Mouse (Mus musculus): ENCODE data around the gene Slc24a3. TPM values are rescaled to one million over a fixed set of nuclear protein-coding genes. Genes with fewer than 3 reads are reported as not detected.

The Slc24a3 gene
- polyA plus RNA-seq, 1 experiment from 2014 or later = 0.81 TPM

DNA sequence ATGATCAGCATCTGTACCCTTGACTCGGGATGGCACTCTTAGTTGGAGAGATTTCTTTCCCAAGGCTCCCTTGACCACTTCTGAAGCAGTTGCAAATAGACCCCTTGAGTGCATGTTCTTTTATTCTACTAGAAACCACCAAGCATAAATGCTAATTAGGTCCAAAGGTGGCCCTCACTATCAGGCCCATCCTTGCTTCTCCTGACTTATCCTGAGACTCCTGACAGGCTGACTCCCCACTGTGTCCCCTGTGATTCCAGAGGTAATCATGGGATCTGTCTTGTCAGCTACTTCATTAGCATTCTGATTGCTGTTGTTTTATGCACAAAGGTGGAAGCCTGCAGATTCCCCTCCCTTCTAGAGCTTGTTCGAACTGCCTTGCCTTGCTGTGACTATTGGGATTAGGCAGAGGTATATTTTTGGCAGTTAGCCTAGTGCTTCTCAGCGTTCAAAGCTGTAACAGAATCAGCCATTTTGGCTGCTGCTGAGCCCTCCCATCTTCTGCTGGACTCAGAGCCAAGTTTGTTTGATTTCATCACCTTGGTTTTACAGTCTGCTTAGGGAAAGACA, 293.4 kb downstream of the Slc24a3 start:
- ATAC-seq (ENCODE audit: low read depth) = no peak
- H3K4me3 ChIP-seq (replicated peaks) = no peak overlapping the region
- no peaks in the 10 kb centered on the region for H3K4me1 ChIP-seq (replicated peaks)
- no peaks in the 10 kb centered on the region for H3K9me3 ChIP-seq (replicated peaks)
- no peak for DNase-seq
- no peaks in the 10 kb centered on the region for H3K27me3 ChIP-seq
- WGBS (ENCODE audit: insufficient replicate concordance) = 51% methylated on average over 3 of the region's 3 CpGs
- H3K9ac ChIP-seq = no peak overlapping the region
- H3K27ac ChIP-seq = no peak overlapping the region
- no peak overlapping the region for H3K4me2 ChIP-seq
- no peaks in the 10 kb centered on the region for H3K36me3 ChIP-seq

DNA sequence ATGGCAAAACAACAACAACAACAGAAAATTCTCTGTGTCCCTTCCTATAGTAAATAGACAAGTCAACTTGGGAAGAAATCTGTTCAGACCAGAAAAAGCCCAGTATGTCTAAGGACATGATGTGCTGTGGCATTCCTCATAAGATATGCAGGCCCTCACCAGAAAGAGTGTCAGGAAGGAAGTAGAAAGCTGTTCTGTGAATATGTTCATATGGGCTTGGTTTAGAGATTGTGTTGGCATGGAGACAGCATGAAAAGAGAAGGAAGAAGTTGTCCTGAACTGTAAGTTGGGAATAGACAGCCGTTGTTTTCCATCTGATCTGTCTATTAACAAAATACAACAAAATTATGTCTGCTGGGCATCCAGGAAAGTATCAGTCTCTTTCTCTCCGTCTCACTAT, 294.7 kb downstream of the Slc24a3 start:
- 68% methylated on average over 2 of the region's 2 CpGs for WGBS (ENCODE audit: insufficient replicate concordance)
- Histone ChIP-seq H3K27ac (no peak overlapping the region), H3K27me3 (no peaks in the 10 kb centered on the region), H3K4me2 (no peak overlapping the region), H3K9ac (no peak overlapping the region), H3K36me3 (no peaks in the 10 kb centered on the region), H3K4me3 (replicated peaks) (no peak overlapping the region), H3K9me3 (replicated peaks) (no peaks in the 10 kb centered on the region), H3K4me1 (replicated peaks) (no peaks in the 10 kb centered on the region)
- ATAC-seq (ENCODE audit: low read depth) (no peak), DNase-seq (no peak)

DNA sequence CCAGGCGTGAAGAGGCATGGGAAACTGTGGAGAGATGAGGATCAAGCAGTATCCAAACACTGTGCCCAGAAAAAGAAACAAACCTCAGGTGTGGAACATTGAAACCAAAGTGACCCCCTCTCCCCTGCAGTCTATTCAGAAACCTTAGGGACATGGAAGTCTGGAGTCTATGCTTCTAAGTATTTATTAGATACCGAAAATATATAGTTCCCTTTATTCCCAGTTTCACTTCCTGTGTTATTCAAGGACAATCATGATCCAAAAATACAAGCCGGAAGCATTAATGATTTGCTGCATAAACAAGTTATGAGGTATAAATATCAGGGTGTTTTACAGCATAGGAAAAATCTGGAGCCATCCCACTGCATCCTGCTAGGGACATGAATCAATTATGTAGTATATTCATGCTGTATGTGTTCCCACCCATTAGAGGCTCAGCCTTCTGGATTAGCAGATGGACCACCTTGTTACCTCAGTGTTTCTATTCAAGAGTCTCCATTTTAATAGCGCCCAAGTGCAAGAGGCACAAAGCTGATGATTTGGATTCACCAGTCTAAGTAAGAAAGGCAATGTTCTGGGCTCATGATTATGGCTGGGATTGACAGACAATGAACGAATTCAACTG, 301.3 kb downstream of the Slc24a3 start:
- H3K9ac ChIP-seq = no peak overlapping the region
- no peak for DNase-seq
- 69% methylated on average over 5 of the region's 5 CpGs for WGBS (ENCODE audit: insufficient replicate concordance)

DNA sequence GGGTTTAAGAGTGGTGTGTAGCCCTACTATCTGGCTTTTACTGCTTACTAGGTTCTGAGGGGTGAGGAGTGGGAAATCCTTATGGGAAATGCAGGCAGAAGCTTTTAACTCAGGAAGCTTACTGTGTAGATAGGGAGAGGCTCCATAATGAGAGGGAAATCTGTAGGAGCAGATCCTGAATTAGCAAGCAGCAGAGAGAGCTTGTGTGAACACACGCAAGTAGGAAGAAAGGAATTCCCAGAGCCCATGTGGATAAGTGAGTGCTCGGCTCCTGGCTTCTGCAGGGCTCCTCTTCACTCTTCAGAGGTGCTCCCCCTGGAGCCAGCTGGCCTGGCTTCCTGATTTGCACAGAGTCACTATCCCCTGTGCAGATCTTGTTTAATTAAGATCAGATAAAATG, 309.9 kb downstream of the Slc24a3 start:
- Histone ChIP-seq H3K9me3 (replicated peaks) (no peaks in the 10 kb centered on the region), H3K27ac (no peak overlapping the region), H3K36me3 (no peaks in the 10 kb centered on the region), H3K4me1 (replicated peaks) (no peaks in the 10 kb centered on the region), H3K4me3 (replicated peaks) (no peak overlapping the region), H3K27me3 (no peaks in the 10 kb centered on the region), H3K9ac (no peak overlapping the region), H3K4me2 (no peak overlapping the region)
- ATAC-seq (ENCODE audit: low read depth) (no peak), DNase-seq (no peak)
- WGBS (ENCODE audit: insufficient replicate concordance) = 72% methylated on average over 2 of the region's 2 CpGs

More for the DNA sequence above, 301.3 kb downstream of the Slc24a3 start:
- no peaks in the 10 kb centered on the region for H3K4me1 ChIP-seq (replicated peaks)
- no peak overlapping the region for H3K27ac ChIP-seq
- H3K36me3 ChIP-seq = no peaks in the 10 kb centered on the region
- ATAC-seq (ENCODE audit: low read depth) = no peak
- no peak overlapping the region for H3K4me2 ChIP-seq
- H3K27me3 ChIP-seq = no peaks in the 10 kb centered on the region
- H3K4me3 ChIP-seq (replicated peaks) = no peak overlapping the region
- H3K9me3 ChIP-seq (replicated peaks) = no peaks in the 10 kb centered on the region

DNA sequence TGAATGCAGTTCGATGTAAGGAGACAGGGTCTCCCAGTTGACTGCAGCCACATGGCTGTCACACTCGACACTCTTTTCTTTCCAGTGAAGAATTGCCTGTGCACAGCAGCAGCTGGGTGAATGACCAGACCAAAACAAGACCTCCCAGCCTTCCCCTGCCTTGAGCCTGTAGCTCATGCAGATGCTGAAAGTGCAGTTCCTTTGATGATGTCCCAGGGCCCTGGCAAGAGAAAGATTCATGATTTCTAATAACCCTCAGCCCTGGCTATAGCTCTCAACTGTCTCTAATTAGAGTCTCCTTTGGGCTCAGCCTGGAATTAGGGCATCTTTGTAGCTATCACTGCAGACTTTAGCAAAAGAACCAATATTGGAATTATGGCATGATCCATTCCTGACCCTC, 312.1 kb downstream of the Slc24a3 start:
- Histone ChIP-seq H3K36me3 (no peaks in the 10 kb centered on the region), H3K4me1 (replicated peaks) (no peaks in the 10 kb centered on the region), H3K4me3 (replicated peaks) (no peak overlapping the region), H3K27me3 (no peaks in the 10 kb centered on the region), H3K27ac (no peak overlapping the region), H3K4me2 (no peak overlapping the region), H3K9ac (no peak overlapping the region), H3K9me3 (replicated peaks) (no peaks in the 10 kb centered on the region)
- ATAC-seq (ENCODE audit: low read depth) = no peak
- 49% methylated on average over 2 of the region's 2 CpGs for WGBS (ENCODE audit: insufficient replicate concordance)
- DNase-seq = no peak

DNA sequence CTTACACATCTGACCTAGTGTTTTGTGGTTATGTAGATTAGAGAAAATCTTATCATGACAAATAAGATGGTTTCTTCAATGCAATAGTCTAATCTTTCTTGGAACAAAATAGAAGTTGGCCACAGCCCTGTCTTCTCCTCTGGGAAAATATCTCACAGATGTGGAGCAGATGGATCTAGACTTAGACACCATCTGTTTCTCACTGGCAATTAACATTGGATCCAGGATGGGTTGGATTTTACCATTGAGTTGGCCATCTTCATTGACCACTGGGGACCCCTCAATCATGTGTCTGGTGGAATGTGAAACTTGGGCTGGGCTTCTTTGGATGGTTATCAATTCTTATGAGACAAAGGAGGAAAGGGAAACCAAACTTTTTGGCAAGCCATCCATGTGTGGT, 332.7 kb downstream of the Slc24a3 start:
- no peak overlapping the region for H3K27ac ChIP-seq
- DNase-seq (no peak), ATAC-seq (ENCODE audit: low read depth) (no peak)
- H3K4me3 ChIP-seq (replicated peaks) = no peak overlapping the region
- H3K36me3 ChIP-seq = no peaks in the 10 kb centered on the region
- H3K27me3 ChIP-seq = no peaks in the 10 kb centered on the region
- H3K9me3 ChIP-seq (replicated peaks) = no peaks in the 10 kb centered on the region
- no peak overlapping the region for H3K4me2 ChIP-seq
- H3K4me1 ChIP-seq (replicated peaks) = no peaks in the 10 kb centered on the region
- no peak overlapping the region for H3K9ac ChIP-seq

DNA sequence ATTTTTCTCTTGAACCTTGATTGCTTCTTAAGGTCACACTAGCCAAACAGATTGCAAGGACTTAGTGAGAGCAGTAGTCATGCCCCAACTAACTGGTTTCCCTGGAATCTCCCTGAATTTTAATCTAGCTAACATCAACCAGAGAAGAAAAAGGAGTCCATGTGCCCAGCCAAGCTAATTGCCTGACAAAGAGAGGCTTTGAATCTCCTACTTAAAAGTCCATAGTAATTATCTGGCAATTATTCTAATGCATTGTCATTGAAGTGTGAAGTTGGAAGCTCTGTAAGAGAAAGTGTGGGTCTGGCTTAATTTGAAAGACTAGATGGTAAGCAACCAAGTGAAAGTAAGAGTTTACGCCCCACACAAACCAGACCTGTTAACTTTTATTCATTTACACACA, 333.9 kb downstream of the Slc24a3 start:
- H3K27me3 ChIP-seq = no peaks in the 10 kb centered on the region
- H3K9ac ChIP-seq = no peak overlapping the region
- no peaks in the 10 kb centered on the region for H3K9me3 ChIP-seq (replicated peaks)
- ATAC-seq (ENCODE audit: low read depth) = no peak
- H3K27ac ChIP-seq = no peak overlapping the region
- no peak overlapping the region for H3K4me2 ChIP-seq
- H3K36me3 ChIP-seq = no peaks in the 10 kb centered on the region
- DNase-seq = no peak
- no peaks in the 10 kb centered on the region for H3K4me1 ChIP-seq (replicated peaks)
- no peak overlapping the region for H3K4me3 ChIP-seq (replicated peaks)
- WGBS (ENCODE audit: insufficient replicate concordance) = 41% methylated on average over 1 of the region's 1 CpGs

DNA sequence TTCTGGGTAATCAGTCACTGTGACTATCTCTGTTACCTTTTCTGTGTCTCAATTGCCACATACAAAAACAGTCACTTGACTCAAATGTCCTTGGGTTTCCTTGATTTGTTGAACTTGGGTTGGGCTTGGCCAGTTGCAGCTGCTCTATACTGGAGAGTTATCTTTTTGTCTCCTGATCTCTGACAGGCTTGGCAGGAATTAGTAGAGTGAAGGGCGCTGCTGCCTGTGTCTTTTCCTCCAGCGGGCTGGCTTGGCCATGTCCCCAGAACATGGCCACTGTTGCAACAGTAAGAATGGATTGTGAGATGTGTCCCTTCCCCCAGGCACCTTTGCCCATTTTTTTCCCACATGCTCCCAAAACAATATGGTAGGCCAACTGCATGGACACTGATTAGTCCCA, 340.1 kb downstream of the Slc24a3 start:
- Histone ChIP-seq H3K27ac (no peak overlapping the region), H3K4me3 (replicated peaks) (no peak overlapping the region), H3K4me1 (replicated peaks) (no peaks in the 10 kb centered on the region), H3K36me3 (no peaks in the 10 kb centered on the region), H3K4me2 (no peak overlapping the region), H3K27me3 (no peaks in the 10 kb centered on the region), H3K9ac (no peak overlapping the region), H3K9me3 (replicated peaks) (no peaks in the 10 kb centered on the region)
- DNase-seq = no peak
- ATAC-seq (ENCODE audit: low read depth) = no peak
- 51% methylated on average over 2 of the region's 2 CpGs for WGBS (ENCODE audit: insufficient replicate concordance)

DNA sequence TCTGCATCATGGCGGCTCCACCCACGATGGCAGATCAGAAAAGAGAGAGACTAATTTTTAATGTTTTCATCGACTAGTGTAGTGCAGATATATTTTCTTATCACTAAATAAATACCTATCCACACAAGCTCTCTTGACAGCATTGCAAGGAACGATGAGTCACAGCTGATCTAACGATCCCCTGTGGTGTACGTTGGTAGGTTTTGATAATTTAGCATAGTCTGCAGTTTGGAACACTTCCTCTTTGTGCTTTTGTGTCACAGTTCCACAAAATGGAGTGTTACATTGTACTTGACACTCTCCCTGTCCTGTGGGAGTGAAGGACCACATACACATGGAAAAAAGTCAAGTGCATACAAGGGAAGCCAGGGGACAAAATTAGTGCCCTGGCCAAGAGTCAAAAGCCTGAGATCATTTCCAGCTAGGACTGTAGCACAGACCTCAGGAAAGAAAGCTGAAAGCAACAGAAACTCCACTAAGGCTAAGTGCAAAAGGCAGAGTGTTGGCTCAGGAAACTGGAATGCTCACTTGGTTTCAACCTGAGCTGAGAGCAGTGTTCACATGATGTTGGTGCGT, 343.2 kb downstream of the Slc24a3 start:
- WGBS (ENCODE audit: insufficient replicate concordance) = 42% methylated on average over 7 of the region's 7 CpGs
- H3K36me3 ChIP-seq = no peaks in the 10 kb centered on the region
- no peak overlapping the region for H3K9ac ChIP-seq
- H3K27me3 ChIP-seq = no peaks in the 10 kb centered on the region
- DNase-seq (no peak), ATAC-seq (ENCODE audit: low read depth) (no peak)
- no peak overlapping the region for H3K27ac ChIP-seq
- H3K4me1 ChIP-seq (replicated peaks) = no peaks in the 10 kb centered on the region
- H3K4me3 ChIP-seq (replicated peaks) = no peak overlapping the region
- H3K4me2 ChIP-seq = no peak overlapping the region
- no peaks in the 10 kb centered on the region for H3K9me3 ChIP-seq (replicated peaks)

DNA sequence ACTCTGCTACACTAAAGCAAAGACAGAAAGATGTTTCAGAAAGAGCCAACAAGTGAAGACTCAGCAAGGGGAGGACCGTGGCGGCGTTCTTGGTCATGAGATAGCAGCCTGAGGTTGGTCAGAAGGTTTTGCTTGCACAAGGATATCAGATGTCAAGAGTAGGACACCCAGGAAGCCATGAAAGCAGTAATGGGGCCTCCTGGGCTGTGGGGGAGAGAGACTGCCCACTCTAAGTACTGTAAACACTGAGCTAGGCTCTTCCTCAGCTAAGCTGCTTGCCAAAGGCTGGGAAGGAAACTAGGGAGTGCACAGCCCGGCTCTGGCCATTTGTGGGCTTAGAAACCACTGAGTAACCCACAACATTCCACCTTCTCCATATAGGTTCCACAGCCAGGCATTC, 348.4 kb downstream of the Slc24a3 start:
- DNase-seq = no peak
- H3K4me1 ChIP-seq (replicated peaks) = no peaks in the 10 kb centered on the region
- H3K27me3 ChIP-seq = no peaks in the 10 kb centered on the region
- ATAC-seq (ENCODE audit: low read depth) = no peak
- H3K27ac ChIP-seq = no peak overlapping the region
- 42% methylated on average over 4 of the region's 4 CpGs for WGBS (ENCODE audit: insufficient replicate concordance)
- H3K9me3 ChIP-seq (replicated peaks) = no peaks in the 10 kb centered on the region
- no peaks in the 10 kb centered on the region for H3K36me3 ChIP-seq
- H3K4me2 ChIP-seq = no peak overlapping the region
- no peak overlapping the region for H3K4me3 ChIP-seq (replicated peaks)
- H3K9ac ChIP-seq = no peak overlapping the region

DNA sequence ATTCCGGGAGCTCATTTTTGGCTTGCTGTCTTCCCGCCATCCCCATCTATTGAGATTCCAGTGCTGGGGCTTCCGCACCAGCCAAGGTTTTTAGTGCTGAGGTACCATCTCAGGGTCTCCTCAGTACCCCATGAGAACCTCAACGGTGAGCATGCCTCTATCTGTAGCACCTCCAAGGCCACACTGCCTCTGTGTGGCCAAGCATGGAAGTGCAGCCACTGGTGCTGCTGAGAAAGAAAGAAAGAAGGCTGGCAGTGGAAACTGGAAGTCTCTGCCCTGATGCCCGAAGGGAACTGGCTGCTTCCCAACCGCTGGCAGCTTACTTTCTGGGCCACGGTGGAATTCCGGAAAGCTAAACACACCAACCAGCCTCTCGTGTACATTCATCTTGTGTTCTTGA, 349.8 kb downstream of the Slc24a3 start:
- WGBS (ENCODE audit: insufficient replicate concordance) = 44% methylated on average over 9 of the region's 9 CpGs
- H3K27ac ChIP-seq = no peak overlapping the region

DNA sequence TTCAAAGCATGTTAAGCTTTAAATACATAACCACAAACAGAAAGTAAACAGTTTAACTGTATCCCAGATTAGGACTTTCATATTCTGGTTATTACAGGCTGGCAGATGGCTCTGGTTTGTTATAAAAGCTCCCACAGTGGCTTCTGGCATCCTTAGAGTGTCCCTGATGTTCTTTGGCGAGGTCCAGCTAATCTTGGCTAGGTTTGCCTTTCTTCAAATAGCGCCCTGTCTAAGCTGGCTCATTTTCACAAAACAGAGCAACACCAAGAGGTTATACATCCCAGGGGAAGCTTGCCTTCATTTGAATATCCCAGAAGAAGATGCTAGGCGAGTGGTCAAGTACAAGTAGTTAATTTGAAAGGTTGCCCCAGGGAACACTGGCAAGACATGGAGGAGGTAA, 354.5 kb downstream of the Slc24a3 start:
- Histone ChIP-seq H3K27me3 (no peaks in the 10 kb centered on the region), H3K27ac (no peak overlapping the region), H3K4me3 (replicated peaks) (no peak overlapping the region), H3K4me1 (replicated peaks) (no peaks in the 10 kb centered on the region), H3K36me3 (no peaks in the 10 kb centered on the region), H3K9ac (no peak overlapping the region), H3K4me2 (no peak overlapping the region), H3K9me3 (replicated peaks) (no peaks in the 10 kb centered on the region)
- 56% methylated on average over 3 of the region's 3 CpGs for WGBS (ENCODE audit: insufficient replicate concordance)
- DNase-seq (no peak), ATAC-seq (ENCODE audit: low read depth) (no peak)

More for the DNA sequence above, 349.8 kb downstream of the Slc24a3 start:
- DNase-seq (peak; percentile 9), ATAC-seq (ENCODE audit: low read depth) (no peak)
- no peak overlapping the region for H3K4me2 ChIP-seq
- no peaks in the 10 kb centered on the region for H3K36me3 ChIP-seq
- no peaks in the 10 kb centered on the region for H3K27me3 ChIP-seq
- no peak overlapping the region for H3K9ac ChIP-seq
- no peak overlapping the region for H3K4me3 ChIP-seq (replicated peaks)
- no peaks in the 10 kb centered on the region for H3K4me1 ChIP-seq (replicated peaks)
- no peaks in the 10 kb centered on the region for H3K9me3 ChIP-seq (replicated peaks)
